Mouse (Mus musculus): ENCODE measurements around the gene Atp6v0b. TPM values are rescaled to one million over a fixed set of nuclear protein-coding genes. Genes with fewer than 3 reads are reported as not detected.
A peak's percentile ranks its signal among the peaks of the same experiment; 100 is the strongest.

Atp6v0b gene
- total and polyA plus RNA-seq, 2 experiments from 2014 or later = 625 to 667 TPM

- H3K4me2 ChIP-seq (ENCODE audit: low read depth, low read length, poor library complexity, severe bottlenecking) = peak within 1 kb of the TSS; percentile 77
- H3K4me1 ChIP-seq (ENCODE audit: insufficient read depth, low read length) = no peaks in the 10 kb centered on the region
- H3K27me3 ChIP-seq (ENCODE audit: insufficient read depth, low read length) = no peaks in the 10 kb centered on the region
- DNase-seq (ENCODE audit: low spot score) (no peak), ATAC-seq (ENCODE audit: low FRiP score) (no peak)
- WGBS = 31% methylated on average over 3 of the region's 3 CpGs
- H3K9ac ChIP-seq (replicated peaks; ENCODE audit: low read length, poor library complexity, severe bottlenecking) = peak within 1 kb of the TSS; percentile 99
- H3K9me3 ChIP-seq (ENCODE audit: low read length) = no peaks in the 10 kb centered on the region
- peak within 1 kb of the TSS; percentile 86 for H3K4me3 ChIP-seq (ENCODE audit: low read depth, low read length)
- H3K36me3 ChIP-seq (ENCODE audit: insufficient read depth, low read length) = no peaks in the 10 kb centered on the region
- peak within 1 kb of the TSS; percentile 96 for H3K27ac ChIP-seq (ENCODE audit: low read depth, low read length)
- no peak for TF ChIP-seq CTCF (IDR thresholded peaks at IDR 0.05)
Observed at GRCm38 (mm10) chr4:117834457-117834844, 52.7 kb downstream of the Atp6v0b start, which contains the start of gene Slc6a9. Gene Slc6a9, plus strand, starts transcription at chr4:117834506.

Other genes starting within 250 kb of the Atp6v0b start
- gene Dmap1, start 205.1 kb downstream of the Atp6v0b start, total RNA-seq (2014; rRNA removed) = 62.6 and 69.5 TPM in 2 replicates
- gene Dmap1, start 205.1 kb downstream of the Atp6v0b start, polyA plus RNA-seq (2015; fragmentation: Nextera tagmentation; extraction: Ambion mirVana) = 89.7 and 95.1 TPM in 2 replicates
- gene Gm12845, start 162.9 kb downstream of the Atp6v0b start, total RNA-seq (2014; rRNA removed) = not detected in 2 replicates
- not detected in 2 replicates for gene Gm12845, start 162.9 kb downstream of the Atp6v0b start, polyA plus RNA-seq (2015; fragmentation: Nextera tagmentation; extraction: Ambion mirVana)
- not detected in 2 replicates for gene Klf17, start 121.7 kb downstream of the Atp6v0b start, total RNA-seq (2014; rRNA removed)
- not detected in 2 replicates for gene Klf17, start 121.7 kb downstream of the Atp6v0b start, polyA plus RNA-seq (2015; fragmentation: Nextera tagmentation; extraction: Ambion mirVana)
- 71.2 and 105 TPM in 2 replicates for gene Slc6a9, start 52.8 kb downstream of the Atp6v0b start, total RNA-seq (2014; rRNA removed)
- gene Slc6a9, start 52.8 kb downstream of the Atp6v0b start, polyA plus RNA-seq (2015; fragmentation: Nextera tagmentation; extraction: Ambion mirVana) = 58.7 and 70.5 TPM in 2 replicates
- gene Ccdc24, start 14.8 kb downstream of the Atp6v0b start, total RNA-seq (2014; rRNA removed) = 2.0 and 9.0 TPM in 2 replicates
- gene Ccdc24, start 14.8 kb downstream of the Atp6v0b start, polyA plus RNA-seq (2015; fragmentation: Nextera tagmentation; extraction: Ambion mirVana) = 1.2 and 1.4 TPM in 2 replicates
- 238 and 337 TPM in 2 replicates for gene B4galt2, start 3.8 kb downstream of the Atp6v0b start, total RNA-seq (2014; rRNA removed)
- gene B4galt2, start 3.8 kb downstream of the Atp6v0b start, polyA plus RNA-seq (2015; fragmentation: Nextera tagmentation; extraction: Ambion mirVana) = 86.8 and 92.9 TPM in 2 replicates
- gene Dph2, start 4.7 kb upstream of the Atp6v0b start, total RNA-seq (2014; rRNA removed) = 13.8 and 23.3 TPM in 2 replicates
- 13.3 and 15.9 TPM in 2 replicates for gene Dph2, start 4.7 kb upstream of the Atp6v0b start, polyA plus RNA-seq (2015; fragmentation: Nextera tagmentation; extraction: Ambion mirVana)
- gene Ipo13, start 27.7 kb upstream of the Atp6v0b start, total RNA-seq (2014; rRNA removed) = 30.8 and 39.9 TPM in 2 replicates
- 46.0 and 52.4 TPM in 2 replicates for gene Ipo13, start 27.7 kb upstream of the Atp6v0b start, polyA plus RNA-seq (2015; fragmentation: Nextera tagmentation; extraction: Ambion mirVana)
- 1.7 and 2.0 TPM in 2 replicates for gene Artn, start 42.4 kb upstream of the Atp6v0b start, total RNA-seq (2014; rRNA removed)
- gene Artn, start 42.4 kb upstream of the Atp6v0b start, polyA plus RNA-seq (2015; fragmentation: Nextera tagmentation; extraction: Ambion mirVana) = 0.48 and 0.77 TPM in 2 replicates
- 41.9 and 46.3 TPM in 2 replicates for gene St3gal3, start 247.6 kb upstream of the Atp6v0b start, total RNA-seq (2014; rRNA removed)
- 10.6 and 10.7 TPM in 2 replicates for gene St3gal3, start 247.6 kb upstream of the Atp6v0b start, polyA plus RNA-seq (2015; fragmentation: Nextera tagmentation; extraction: Ambion mirVana)

Measured in midbrain, postnatal 0 days (tissue).